Mouse (Mus musculus) midbrain, embryonic 16.5 days (tissue): ENCODE results near the gene Itgb7. TPM values are rescaled to one million over a fixed set of nuclear protein-coding genes. Genes with fewer than 3 reads are reported as not detected.

Experiments used
- ATAC-seq: fragments of 200-750 bp; cut with Nextera tagmentation; 2 replicates; pipeline ENCODE4 v1.8.0; 2017; ENCODE audit warnings: moderate TSS enrichment
- H3K27ac ChIP-seq: fragments of 300-500 bp; sonication (generic); 2 replicates; pipeline ENCODE4 v1.5.1; 2014; ENCODE audit warnings: mild to moderate bottlenecking, low read length, mixed read lengths
- H3K27me3 ChIP-seq: fragments of 300-500 bp; sonication (generic); 2 replicates; pipeline ENCODE4 v1.6.1; 2014; ENCODE audit warnings: low read depth, low read length, mixed read lengths; ENCODE audit not compliant: control insufficient read depth, insufficient read depth
- H3K36me3 ChIP-seq: fragments of 300-500 bp; sonication (generic); 2 replicates; pipeline ENCODE4 v1.6.1; 2014; ENCODE audit warnings: mild to moderate bottlenecking, low read length, moderate library complexity, mixed read lengths; ENCODE audit not compliant: control insufficient read depth, insufficient read depth
- H3K4me1 ChIP-seq: fragments of 300-500 bp; sonication (generic); 2 replicates; pipeline ENCODE4 v1.6.1; 2014; ENCODE audit warnings: mild to moderate bottlenecking, low read length, mixed read lengths; ENCODE audit not compliant: control insufficient read depth, insufficient read depth
- H3K4me2 ChIP-seq: fragments of 300-500 bp; sonication (generic); 2 replicates; pipeline ENCODE4 v1.6.1; 2014; ENCODE audit warnings: mild to moderate bottlenecking, low read length, mixed read lengths
- H3K4me3 ChIP-seq: fragments of 300-500 bp; sonication (generic); 2 replicates; pipeline ENCODE4 v1.5.1; 2014; ENCODE audit warnings: low read depth, mild to moderate bottlenecking, low read length, moderate library complexity, mixed read lengths
- H3K9ac ChIP-seq: fragments of 300-500 bp; sonication (generic); 2 replicates; pipeline ENCODE4 v1.6.1; 2014; ENCODE audit warnings: low read depth, low read length, mixed read lengths
- H3K9me3 ChIP-seq: fragments of 300-500 bp; sonication (generic); replicated peaks from 2 replicates; pipeline ENCODE4 v1.6.1; 2014; ENCODE audit warnings: mild to moderate bottlenecking, low read length, mixed read lengths; ENCODE audit not compliant: control insufficient read depth, poor library complexity, severe bottlenecking
- WGBS: fragments of 180-500 bp; shearing (Covaris S2); extraction: QIAGEN DNeasy Blood & Tissue Kit; methylation state at CpG from one replicate; pipeline ENCODE4 v1.1.7; 2014; 5-methylcytosine and 5-hydroxymethylcytosine counted together
- polyA plus RNA-seq: library from polyadenylated mRNA; unstranded; fragments of >200 nt; fragmentation: Nextera tagmentation; extraction: Ambion mirVana; gene quantifications from 2 replicates; pipeline ENCODE4 v1.2.1, GENCODE M21; 2015

Gene Itgb7
- polyA plus RNA-seq: 0.43 and 0.80 TPM in 2 replicates

- Histone ChIP-seq H3K27ac (no peak within 1 kb of the TSS), H3K9me3 (no peaks in the 10 kb centered on the region), H3K4me2 (no peak within 1 kb of the TSS), H3K9ac (no peak within 1 kb of the TSS), H3K36me3 (no peaks in the 10 kb centered on the region), H3K4me3 (no peak within 1 kb of the TSS), H3K27me3 (no peaks in the 10 kb centered on the region), H3K4me1 (no peaks in the 10 kb centered on the region; the same call in 1 of the 2 replicates)
- no peak for ATAC-seq
- WGBS: 61% methylated on average over 6 of the region's 6 CpGs
Observed at GRCm38 (mm10) chr15:102231748-102232147, at the start of gene Itgb7. TSS of gene Itgb7 (minus strand) at chr15:102231944.

- peaks cover 17% of the 10 kb centered on the region for H3K4me1 ChIP-seq
- no peaks in the 10 kb centered on the region for H3K9me3 ChIP-seq
- peak overlapping the region; percentile 79 for H3K4me2 ChIP-seq
- no peak for ATAC-seq
- peak overlapping the region; percentile 90; the same call in 1 of the 2 replicates for H3K4me3 ChIP-seq
- no peaks in the 10 kb centered on the region for H3K27me3 ChIP-seq
- H3K9ac ChIP-seq: no peak overlapping the region
- 95% methylated on average over 19 of the region's 19 CpGs for WGBS
- no peak overlapping the region for H3K27ac ChIP-seq
- H3K36me3 ChIP-seq: peaks cover 7% of the 10 kb centered on the region; the same call in 1 of the 2 replicates
Observed at GRCm38 (mm10) chr15:102280623-102281022, 48.9 kb upstream of the Itgb7 start.

- peaks cover 17% of the 10 kb centered on the region for H3K4me1 ChIP-seq
- 32% methylated on average over 13 of the region's 13 CpGs for WGBS
- peak overlapping the region; percentile 90 for H3K4me3 ChIP-seq
- H3K27me3 ChIP-seq: no peaks in the 10 kb centered on the region
- H3K9me3 ChIP-seq: no peaks in the 10 kb centered on the region
- peak overlapping the region; percentile 79 for H3K4me2 ChIP-seq
- H3K27ac ChIP-seq: peak overlapping the region; percentile 89
- peak overlapping the region; percentile 91 for H3K9ac ChIP-seq
- peak; percentile 44 for ATAC-seq
- peaks cover 7% of the 10 kb centered on the region; the same call in 1 of the 2 replicates for H3K36me3 ChIP-seq
Observed at GRCm38 (mm10) chr15:102279783-102280520, 48.2 kb upstream of the Itgb7 start.

- Histone ChIP-seq H3K9ac (peak within 1 kb of the TSS; percentile 91), H3K4me3 (peak within 1 kb of the TSS; percentile 90), H3K36me3 (peaks cover 7% of the 10 kb centered on the region; the same call in 1 of the 2 replicates), H3K4me1 (peaks cover 17% of the 10 kb centered on the region), H3K9me3 (no peaks in the 10 kb centered on the region), H3K4me2 (peak within 1 kb of the TSS; percentile 79), H3K27ac (peak within 1 kb of the TSS; percentile 89), H3K27me3 (no peaks in the 10 kb centered on the region)
- peak; percentile 92 for ATAC-seq
- WGBS: under 1% methylated on average over 64 of the region's 65 CpGs
Observed at GRCm38 (mm10) chr15:102279092-102279782, 47.5 kb upstream of the Itgb7 start, which contains the start of gene Mfsd5. TSS of gene Mfsd5 (plus strand) at chr15:102279454.

GRCm38 (mm10) chr15:102278726-102279091 lies 47.0 kb upstream of the Itgb7 start:
- H3K4me1 ChIP-seq: peaks cover 17% of the 10 kb centered on the region
- WGBS: 35% methylated on average over 7 of the region's 7 CpGs
- H3K4me2 ChIP-seq: peak overlapping the region; percentile 79
- H3K27ac ChIP-seq: peak overlapping the region; percentile 89
- peaks cover 7% of the 10 kb centered on the region; the same call in 1 of the 2 replicates for H3K36me3 ChIP-seq
- no peaks in the 10 kb centered on the region for H3K27me3 ChIP-seq
- peak; percentile 2; the same call in 1 of the 2 replicates for ATAC-seq
- H3K9me3 ChIP-seq: no peaks in the 10 kb centered on the region
- H3K9ac ChIP-seq: peak overlapping the region; percentile 91
- peak overlapping the region; percentile 90 for H3K4me3 ChIP-seq

- no peak for ATAC-seq
- Histone ChIP-seq H3K4me2 (no peak overlapping the region), H3K4me3 (no peak overlapping the region), H3K36me3 (no peaks in the 10 kb centered on the region), H3K27ac (no peak overlapping the region), H3K27me3 (peaks cover 12% of the 10 kb centered on the region), H3K9ac (no peak overlapping the region), H3K9me3 (no peaks in the 10 kb centered on the region), H3K4me1 (peaks cover 5% of the 10 kb centered on the region; the same call in 1 of the 2 replicates)
- 73% methylated on average over 6 of the region's 6 CpGs for WGBS
Observed at GRCm38 (mm10) chr15:102273982-102274716, 42.4 kb upstream of the Itgb7 start.

GRCm38 (mm10) chr15:102271441-102271840 lies 39.7 kb upstream of the Itgb7 start:
- H3K36me3 ChIP-seq: no peaks in the 10 kb centered on the region
- peaks cover 12% of the 10 kb centered on the region for H3K27me3 ChIP-seq
- 14% methylated on average over 3 of the region's 3 CpGs for WGBS
- H3K9ac ChIP-seq: no peak overlapping the region
- no peaks in the 10 kb centered on the region for H3K9me3 ChIP-seq
- H3K4me3 ChIP-seq: no peak overlapping the region
- H3K4me1 ChIP-seq: no peaks in the 10 kb centered on the region
- no peak for ATAC-seq
- H3K4me2 ChIP-seq: no peak overlapping the region
- no peak overlapping the region for H3K27ac ChIP-seq

GRCm38 (mm10) chr15:102270274-102270960 lies 38.7 kb upstream of the Itgb7 start, which contains the start of gene Gm9918:
TSS of gene Gm9918 (plus strand) at chr15:102270563.
- H3K27me3 ChIP-seq: peaks cover 12% of the 10 kb centered on the region
- 9% methylated on average over 19 of the region's 21 CpGs for WGBS
- H3K36me3 ChIP-seq: no peaks in the 10 kb centered on the region
- peak within 1 kb of the TSS; percentile 17; the same call in 1 of the 2 replicates for H3K4me2 ChIP-seq
- H3K27ac ChIP-seq: no peak within 1 kb of the TSS
- 0 out of 2 replicates have a peak within 1 kb of the TSS, but pooled peaks have one; percentile 8 for H3K4me3 ChIP-seq
- H3K9me3 ChIP-seq: no peaks in the 10 kb centered on the region
- no peaks in the 10 kb centered on the region for H3K4me1 ChIP-seq
- H3K9ac ChIP-seq: no peak within 1 kb of the TSS
- no peak for ATAC-seq
